Mouse (Mus musculus) R1 (cell line): ENCODE measurements around the gene Efcab7.
A peak's percentile ranks its signal among the peaks of the same experiment; 100 is the strongest.

Source experiments
- DNase-seq: peaks from one replicate; pipeline ENCODE4 v3.0.0-alpha.2; 2018; ENCODE audit warnings: low read depth, low spot score

The Efcab7 gene

DNA sequence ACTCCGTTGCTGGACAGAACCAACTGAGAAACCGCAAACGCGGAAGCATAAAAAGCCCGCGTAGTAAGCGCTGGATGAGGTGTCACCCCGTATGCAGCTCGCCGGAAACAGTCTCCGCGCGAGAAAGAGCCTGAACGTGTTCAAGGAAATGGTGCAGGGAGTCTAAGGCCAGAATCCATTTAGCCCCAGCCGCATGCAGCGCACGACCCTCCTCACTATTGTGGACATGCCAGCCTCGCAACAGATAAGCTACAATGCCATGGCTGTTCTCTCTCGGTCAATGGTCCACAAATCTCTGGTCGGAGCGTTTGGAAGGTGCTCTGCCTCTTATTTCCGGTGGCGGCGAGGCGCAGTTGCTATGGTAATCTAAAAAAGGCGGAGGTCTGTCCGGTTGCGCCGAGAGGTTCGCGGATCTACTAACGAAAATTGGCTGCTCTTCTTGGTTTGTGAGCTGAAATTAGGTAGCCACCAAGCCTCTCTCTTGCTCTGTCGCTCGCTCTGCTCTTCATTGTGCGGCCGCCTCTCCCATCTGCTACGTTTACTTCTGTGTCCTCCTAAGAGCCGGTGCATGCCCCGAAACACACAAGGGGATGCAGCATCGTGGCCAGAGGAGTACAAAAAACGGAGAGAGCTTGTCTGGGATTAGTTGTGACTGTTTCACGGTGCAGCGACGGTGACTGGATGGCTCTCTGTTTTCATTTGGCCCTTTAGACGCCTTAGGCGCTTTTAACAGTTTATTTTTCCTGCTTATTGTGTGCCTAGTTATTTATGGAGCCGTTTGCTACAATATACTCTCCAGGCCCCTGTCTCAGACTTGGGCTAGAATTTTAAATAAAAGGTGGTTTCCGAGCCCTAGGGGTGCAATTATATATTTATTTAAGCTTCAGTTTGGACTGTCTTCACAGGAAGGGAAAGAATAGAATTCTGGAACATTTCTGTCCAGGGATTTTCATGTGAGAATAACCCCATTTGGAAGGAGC is at the start of gene Efcab7:
Gene Efcab7 (plus strand): TSS at position 105 of the 980 bp plus-strand sequence.
- DNase-seq = peak; percentile 93

DNA sequence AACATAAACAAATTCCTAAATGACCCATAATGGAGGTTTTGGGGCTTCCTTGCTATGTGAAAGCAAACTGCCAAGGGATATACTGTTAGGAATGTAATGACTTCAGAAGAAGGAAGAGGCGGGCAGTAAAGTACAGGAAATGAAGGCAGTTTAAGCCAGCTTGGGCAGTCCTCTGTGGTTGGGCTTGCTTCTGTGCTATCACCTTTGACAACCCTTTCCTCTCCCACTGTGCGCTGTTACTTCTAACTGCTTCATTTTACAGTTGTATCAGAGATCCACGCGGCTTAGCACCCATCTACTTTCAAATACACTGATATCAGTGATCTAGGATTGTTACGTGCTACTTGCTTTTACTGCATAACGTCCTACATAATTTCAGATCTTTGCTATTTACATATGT is 36.6 kb upstream of the Efcab7 start:
- peak; percentile 18 for DNase-seq

DNA sequence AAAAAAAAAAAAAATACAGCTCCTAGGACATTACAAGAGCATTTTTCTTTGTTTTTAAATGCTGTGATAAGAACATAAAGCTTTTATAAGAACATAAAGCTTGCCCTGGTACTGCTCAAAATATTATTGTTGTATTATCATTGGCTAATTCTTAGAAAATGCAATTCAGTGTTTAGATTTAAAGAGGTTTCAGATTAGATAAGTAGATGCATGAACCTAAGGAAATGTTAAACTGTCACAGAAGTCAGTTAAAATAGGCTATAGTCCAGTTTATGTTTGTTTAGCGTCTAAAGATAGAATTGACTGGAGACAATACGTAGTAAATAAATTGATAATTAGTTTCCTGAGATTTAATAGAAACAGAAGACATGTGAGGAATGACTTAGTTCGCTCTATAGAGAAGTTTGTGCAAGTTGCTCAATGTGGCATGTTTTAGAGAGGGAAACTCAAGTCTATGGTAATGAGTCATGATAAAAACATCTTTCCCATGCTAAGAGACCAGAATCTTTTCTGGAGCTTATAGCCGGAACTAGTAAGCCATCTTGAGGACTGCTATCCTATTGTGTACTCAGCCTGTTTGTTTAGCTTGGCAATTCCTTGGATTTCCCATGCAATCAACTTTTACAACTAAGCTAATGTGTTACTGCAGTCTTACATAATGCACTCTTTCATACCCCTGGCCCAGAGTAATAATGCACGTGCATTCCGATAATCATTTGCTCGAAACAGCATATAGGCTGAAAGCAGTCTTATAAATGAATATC is 12.1 kb upstream of the Efcab7 start:
- no peak for DNase-seq

DNA sequence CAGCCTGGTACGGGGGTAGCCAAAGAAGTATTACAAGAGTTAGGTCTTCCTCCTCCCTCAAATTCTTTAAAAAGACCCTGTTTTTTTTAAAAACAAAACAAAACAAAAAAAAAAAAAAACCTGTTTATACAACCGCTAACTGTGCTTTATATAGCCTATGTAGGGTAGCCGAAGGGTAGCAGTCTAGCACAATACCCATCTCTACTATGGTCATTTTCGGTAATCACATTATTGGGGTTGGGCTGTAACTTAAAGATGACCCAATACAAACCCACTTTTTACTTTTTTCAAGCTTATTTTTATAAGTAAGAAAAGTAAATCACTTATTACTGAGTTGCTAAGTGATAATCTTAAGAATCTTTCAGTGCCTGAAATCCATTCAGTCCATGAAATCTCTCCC is 661 bp upstream of the Efcab7 start:
- DNase-seq = no peak

DNA sequence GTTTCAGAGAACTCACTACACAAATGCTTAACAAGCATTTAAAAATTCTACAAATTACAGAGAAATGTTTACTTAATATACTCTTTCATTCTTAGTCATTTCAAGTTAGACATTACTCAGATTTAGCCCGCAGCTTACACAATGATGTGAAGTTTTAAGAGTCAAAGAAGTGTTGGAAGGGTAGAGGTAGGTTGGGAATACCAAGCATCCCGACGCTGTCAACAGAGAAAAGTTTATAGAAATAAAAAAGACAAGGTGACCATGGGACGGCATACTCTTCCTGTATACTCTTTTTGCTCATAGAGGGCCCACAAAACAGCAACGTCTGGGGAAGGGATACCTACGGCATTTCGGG is 282 bp upstream of the Efcab7 start:
- DNase-seq = no peak

DNA sequence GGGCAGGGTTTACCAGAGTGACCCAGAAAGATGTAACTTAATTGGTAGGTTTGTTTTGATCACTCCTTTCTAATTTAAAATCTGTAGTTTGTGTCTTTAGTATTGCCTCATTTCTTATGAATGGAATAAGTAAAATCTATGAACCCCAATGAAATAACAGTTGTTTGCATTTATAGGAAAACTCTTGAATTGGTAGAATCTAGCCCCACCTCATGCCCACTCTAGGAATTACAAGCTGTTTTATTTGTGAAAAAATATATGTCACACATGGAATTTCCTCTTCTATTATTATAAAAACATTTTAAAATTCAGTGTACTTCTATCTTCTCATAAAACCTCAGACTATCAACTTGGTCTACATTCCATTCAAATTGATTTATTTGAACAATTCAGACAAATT is 52.9 kb downstream of the Efcab7 start:
- DNase-seq = peak; percentile 11

DNA sequence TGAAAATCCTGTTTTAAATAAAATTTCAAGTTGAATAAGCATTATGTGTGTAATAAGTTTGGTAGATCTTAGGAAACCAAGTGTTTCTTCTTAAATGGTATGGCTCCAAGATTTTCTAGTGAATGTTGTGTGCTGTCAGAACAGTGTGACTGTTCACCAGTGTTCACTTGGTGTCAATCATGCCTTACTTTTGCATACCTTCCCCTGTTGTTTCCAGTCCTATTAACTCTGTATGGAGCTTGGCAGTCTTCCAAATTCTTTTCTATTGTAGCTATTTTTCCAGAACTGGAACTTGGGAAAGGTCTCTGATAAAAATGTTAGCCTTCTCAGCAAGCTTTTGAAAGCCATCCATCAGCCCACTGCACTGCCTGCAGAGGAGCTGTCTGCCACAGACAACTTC is 53.4 kb downstream of the Efcab7 start:
- no peak for DNase-seq

DNA sequence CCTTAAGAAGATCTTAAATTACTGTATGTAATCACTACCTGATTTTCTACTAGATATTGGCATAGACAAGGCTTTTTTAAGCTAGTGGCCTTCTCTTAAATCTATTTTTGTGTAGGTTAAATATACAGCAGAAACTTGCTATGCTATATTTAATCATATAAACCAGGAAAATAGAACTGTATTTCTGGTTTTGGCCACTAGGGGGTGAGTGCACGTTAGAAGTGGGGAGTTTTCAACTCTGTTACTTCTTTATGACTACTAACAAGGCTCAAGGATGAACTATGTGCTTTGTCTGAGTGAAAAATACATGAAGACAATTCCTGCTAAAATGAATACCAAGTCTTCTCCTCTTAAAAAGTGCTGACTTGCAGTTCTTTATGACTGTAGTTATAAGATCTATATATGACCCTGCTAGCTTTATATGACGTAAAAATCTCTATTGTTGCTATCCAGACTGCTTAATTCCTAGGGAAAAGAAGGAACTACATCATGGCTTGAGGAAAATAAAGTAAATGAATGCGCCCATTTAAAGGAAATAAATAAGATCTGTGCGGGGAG is 85.0 kb downstream of the Efcab7 start:
- peak; percentile 45 for DNase-seq

DNA sequence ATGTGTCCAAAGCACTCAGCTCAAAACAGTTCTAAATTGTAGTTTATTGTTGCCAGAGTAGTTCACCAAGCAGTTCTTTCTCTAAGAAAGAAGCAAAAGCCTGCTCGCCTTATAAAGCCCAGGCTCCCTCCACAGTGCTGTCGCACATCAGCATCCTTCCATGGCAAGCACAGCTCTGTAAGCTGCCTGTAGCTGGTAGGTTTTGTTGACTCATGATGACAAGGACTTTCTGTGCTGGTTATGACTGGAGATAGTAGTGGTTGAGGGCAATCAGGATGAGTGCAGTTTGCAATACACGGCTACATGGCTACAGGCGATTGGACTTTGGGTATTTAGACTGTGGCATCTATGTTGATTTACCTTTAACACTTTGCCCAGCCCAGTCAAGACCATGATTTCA is 97.4 kb downstream of the Efcab7 start:
- no peak for DNase-seq

DNA sequence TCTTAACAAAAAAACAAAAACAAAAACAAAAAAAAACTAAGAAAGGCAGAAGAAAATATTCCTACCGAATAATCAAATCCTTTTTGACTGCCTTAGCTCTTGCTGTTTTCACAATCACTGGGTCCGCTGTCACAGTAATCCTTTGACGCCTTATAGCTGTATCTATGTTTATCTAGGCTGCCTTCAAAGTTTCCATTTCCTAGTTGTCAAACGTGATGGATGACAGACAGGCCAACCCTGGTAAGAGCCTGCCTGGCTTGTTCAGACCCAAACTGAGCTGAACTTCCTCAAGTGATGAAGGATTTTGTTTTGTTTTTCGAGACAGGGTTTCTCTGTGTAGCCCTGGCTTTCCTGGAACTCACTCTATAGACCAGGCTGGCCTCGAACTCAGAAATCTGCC is 99.5 kb downstream of the Efcab7 start:
- DNase-seq = no peak

DNA sequence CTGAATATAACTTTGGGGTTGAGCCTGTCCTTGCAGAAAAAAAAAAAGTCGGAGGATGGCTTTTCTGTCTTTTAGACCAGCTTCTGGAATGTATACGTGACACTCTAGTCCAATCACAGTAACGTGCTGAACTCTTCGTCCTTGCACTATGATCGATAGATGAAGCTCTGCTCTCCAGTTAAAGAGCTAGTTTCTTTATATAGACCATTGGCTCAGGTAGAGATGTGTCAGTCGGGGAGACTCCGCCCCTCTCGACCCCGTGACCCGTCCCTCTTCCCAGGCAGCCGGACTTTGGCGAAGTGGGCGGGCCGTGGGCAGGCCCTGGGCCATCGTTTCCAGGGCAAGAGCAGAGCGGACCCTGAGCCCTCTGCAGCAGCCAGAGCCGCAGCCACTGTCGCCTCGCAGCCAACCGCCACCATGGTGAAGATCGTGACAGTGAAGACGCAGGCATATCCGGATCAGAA is 100.2 kb downstream of the Efcab7 start, which contains the start of gene Pgm1:
Gene Pgm1 (plus strand): TSS at position 266 of the 464 bp plus-strand sequence.
- peak; percentile 81 for DNase-seq

DNA sequence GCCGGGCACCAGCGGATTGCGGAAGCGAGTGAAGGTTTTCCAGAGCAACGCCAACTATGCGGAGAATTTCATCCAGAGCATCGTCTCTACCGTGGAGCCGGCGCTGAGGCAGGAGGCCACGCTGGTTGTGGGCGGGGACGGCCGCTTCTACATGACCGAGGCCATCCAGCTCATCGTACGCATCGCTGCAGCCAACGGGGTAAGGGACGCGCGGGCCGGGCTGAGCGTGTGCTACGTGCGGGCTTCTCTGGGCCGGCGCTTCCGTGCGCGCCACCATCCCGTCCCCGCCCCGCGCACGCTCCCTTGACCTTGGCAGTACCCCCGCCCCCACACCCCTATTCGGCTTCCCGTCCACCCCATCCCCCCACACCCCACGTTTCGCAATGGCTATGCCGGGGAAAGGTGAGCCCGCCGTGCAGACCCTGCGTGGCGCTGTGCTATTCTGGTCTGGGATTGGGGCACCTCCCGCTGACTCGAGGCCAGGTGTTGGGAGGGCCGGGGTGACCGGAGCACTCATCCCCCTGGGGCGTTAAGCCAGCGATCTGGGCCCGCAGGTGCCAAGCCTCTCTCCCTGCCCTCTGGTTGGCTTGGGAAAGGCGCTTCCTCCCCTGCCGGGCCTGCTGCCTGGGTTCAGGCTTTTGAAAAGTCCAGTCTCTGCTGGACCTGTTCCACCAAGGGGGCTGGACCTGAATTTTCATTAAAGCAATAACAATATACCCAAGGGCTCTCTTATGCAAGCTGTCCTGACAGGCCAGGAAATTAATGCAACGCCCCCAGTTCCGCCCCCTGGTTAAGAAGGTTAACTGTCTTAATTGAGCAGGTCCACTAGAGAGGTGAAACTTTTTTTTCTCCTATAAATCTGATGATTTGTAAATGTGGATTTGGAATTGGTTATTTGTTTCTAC is 100.9 kb downstream of the Efcab7 start, which contains the start of gene Itgb3bp:
Gene Itgb3bp (minus strand): TSS at position 201 of the 905 bp plus-strand sequence.
- peak; percentile 76 for DNase-seq

DNA sequence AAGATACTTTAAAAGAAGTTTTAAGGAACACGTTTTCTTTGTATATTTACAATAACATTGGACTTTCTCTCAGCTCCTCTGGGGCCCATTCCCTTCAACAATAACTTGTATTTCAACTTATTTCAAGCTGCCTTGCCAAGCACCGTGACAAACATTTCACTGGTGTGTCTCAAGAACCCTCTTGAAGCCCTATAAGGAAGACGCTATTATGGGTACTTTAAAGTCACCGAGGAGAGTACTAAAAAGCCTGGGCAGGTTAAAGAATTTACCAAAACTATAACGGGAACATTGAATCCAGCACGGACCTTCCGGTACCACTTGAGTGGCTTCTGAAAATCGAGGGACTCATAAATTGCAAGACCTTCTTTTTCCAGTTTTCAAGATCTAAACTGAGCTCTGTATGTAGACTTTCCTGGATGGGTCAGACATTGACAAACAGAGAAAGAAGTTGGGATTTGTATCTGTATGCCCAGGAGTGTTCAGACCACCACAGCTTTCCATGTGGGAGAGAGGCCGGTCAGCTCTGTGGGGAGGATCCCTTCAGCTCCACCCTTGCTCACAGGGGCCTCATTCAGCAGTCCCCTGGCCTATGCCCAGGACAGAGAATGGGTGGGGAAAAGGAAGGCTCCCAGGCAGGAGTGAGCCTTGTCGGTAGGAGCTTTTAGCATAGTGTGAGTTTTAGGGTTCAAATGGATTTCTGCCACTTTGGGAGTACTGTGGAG is 101.7 kb downstream of the Efcab7 start:
- DNase-seq = no peak

DNA sequence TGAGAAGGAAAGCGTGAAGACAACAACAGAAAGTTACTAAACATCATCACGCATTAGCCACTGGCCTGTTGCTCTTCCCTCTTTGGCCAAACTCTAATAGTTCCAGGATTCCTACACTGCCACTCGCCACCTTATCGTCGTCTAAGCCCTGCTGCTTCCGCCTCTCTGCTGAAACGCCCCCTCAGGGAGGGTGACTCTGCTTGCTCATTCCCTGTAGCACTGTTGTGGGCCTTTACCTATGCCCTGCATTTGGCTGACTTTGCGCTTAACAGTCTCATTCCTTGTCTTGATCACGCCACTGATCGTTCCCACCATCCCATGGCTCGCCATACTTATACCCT is 102.2 kb downstream of the Efcab7 start:
- no peak for DNase-seq

DNA sequence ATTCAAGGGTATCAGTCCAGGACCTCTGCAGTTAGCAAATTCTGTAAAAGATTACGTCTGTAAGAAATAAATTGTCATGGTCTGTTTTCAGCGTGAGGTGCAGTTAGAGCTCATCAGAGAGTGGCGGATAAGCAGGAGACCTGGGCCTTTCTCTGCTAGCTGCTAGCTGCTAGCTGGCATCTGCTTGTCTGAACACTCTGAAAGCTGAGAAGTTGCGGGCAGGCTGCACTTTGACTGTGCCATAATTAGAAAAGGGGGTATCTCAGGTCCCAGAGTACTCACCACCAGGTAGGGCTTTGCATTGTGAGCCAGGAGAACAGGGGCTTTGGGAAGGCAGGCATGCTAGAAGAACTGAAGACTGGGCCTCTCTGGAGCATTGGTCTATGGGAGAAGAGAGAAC is 102.8 kb downstream of the Efcab7 start:
- DNase-seq = no peak

DNA sequence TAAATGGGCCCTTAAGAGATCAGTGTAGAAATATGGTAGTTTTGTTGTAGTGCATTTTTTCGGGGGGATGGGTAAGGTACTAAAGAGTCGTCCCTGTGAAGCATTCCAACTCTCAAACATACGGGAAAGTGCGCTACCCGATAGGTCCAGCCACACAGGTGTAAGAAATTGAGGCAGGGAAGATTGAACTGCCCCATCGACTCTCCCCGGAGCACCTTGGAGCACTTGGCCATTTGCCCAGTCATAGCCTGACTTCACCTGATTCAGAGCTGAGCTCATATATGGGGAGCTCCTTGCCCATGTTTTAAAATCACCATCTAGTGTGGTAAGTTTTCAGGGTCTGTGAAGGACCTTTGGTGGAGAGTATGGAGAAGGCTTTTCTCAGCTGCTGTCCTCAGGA is 105.9 kb downstream of the Efcab7 start:
- no peak for DNase-seq

DNA sequence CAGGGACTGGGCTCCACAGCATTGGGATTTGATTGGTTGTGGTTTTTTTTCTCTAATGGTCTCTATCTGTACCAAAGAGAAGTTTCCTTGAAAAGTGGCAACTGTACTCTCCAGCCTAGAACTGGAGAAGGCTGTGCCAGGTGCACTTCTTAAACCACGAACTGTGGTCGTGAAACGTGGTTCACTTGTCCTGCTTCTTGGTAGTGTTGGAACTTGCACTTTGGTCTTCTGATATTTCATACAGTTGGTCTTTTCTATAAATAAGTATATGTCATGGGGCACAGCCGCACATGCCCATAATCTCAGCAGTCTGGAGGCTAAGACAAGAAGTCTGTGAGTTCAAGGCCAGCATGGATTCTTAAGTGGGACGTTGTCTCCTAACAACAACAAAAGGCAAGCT is 107.3 kb downstream of the Efcab7 start:
- no peak for DNase-seq

DNA sequence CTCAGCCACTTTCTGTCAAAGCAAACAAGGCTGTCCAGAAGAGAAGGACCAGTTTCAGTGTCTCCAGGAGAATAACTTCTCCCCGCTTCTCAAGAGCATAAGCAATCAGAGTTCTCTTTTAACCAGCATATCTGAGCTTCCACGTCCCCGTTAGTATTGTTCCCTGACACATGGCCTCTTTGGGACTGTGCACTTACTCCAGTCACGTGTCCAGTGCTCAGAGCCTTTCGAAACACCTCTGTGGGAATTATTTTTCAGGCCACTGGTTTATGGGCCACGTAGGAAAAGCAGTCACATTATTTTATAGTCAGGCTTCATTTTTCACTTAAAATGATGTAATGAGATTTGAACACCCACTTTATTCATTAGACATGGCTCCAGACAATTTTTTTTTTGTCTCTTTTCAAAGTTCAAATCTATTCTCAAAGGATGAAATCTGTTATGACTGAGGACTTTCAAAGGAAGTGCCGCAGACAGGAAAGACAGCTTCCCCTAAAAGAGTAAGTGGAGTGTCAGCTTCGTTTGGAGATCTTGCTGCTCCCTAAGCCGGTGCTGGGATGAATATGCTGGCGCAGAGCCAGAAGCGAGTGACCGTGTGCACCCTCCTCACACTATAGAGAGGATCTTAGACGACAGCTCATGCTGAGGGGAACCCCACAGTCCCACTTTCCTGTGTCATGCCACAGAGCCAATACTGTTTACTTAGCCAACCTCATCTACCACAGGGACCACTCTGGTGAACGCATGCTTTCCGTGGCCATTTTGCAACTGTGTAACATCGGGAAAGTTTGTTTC is 110.9 kb downstream of the Efcab7 start:
- DNase-seq = no peak

DNA sequence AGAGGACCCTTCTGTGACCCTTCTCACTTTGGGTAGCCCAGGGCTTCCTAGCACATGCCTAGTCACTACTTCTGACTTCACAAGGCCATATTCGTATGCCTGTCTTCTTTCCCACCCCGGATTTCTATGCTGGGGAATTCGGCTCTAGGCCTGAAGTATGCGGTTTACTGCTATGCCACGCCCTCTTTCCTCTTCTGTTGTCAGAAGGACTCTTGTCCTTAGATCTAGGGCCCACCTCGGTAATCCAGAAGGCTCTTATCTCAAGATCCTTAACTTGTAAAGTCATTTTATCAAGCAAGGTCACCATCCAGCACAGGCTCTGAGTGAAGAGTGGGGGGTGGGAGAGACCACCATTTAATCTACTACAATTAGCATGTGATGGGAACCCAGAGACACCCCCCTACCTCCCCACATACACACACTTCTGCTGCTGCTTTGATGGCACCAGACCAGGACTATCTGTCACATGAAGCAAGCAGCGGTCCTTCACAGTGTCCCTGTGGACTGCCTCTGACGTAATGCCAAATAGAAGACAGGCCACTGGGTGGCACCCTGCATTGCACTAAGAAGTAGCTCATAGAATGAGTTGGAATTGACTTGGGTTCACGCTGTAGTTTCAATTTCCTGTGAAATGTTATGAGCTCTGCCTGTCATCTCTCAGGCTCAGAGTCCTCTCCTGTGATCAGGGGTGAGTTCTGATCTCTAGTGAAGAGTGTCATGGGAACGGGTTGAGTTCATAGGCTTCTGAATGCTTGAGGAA is 112.8 kb downstream of the Efcab7 start:
- DNase-seq = no peak
